In the genomic region with DNA sequence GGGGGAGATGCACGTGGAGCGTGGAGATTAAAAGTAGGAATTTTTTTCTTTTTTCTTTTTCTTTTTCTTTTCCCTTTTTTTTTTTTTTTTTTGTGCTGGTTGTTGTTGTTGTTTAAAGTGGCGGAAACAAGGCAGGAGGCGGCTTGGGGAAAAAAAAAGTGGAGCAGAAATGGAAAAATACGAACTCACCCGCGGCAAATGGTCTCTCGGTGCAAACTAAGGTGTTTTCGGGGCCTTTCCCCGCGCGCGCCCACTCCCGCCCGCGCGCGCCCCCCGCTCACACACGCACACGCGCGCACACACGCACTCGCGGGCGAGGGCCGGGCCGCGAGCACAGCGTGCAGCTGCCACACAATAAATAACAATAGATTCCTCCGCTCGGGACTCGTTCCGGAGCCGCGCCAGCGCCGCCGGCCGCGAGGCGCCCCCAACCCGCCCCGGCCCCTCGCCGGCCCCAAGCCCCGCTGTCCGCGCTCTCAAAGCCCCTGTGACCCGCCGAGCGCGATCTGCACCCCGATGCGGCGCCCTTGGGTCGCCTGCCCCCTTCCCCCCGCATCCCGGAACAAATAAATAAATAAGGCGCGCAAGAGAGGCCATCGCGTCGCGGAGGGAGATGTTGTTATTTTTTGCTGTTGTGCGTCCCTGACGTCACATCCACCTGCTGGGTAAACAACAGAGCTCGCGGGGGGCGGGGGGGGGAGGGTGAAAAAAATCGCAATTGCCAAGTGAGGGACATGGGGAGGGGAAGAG, we compare ENCODE assay signal across 8 mouse cellular contexts. TPM values are rescaled to one million over a fixed set of nuclear protein-coding genes. Genes with fewer than 3 reads are reported as not detected.
A peak's percentile ranks its signal among the peaks of the same experiment; 100 is the strongest.
DNase-seq lines count a peak whose midpoint lies in the region; ATAC-seq lines count a peak whose summit lies in the region.

A gene (minus strand): TSS at position 363 of the 750 bp plus-strand sequence.

- DNase-seq in embryo, embryonic 10 days (ENCODE audit: low spot score), result peak; percentile 90
- DNase-seq in gastrocnemius, postnatal 14 days, result peak; percentile 61
- DNase-seq in induced T-regulatory cell, adult 2 months (ENCODE audit: low read depth), result peak; percentile 89
- DNase-seq in left cerebral cortex, adult 8-10 months (ENCODE audit: low spot score in 2 of 2), result peak; percentile 59 to 69
- DNase-seq in right cerebral cortex, adult 2 months (ENCODE audit: low spot score in 2 of 2), result peak; percentile 58 to 72
- DNase-seq in urinary bladder, postnatal 25 days (ENCODE audit: low spot score), result peak; percentile 67

- H3K27me3 ChIP-seq in megakaryocyte, embryonic 14.5 days (replicated peaks), result peaks cover 2% of the 10 kb centered on the region

- H3K4me3 ChIP-seq in megakaryocyte, embryonic 14.5 days (replicated peaks), result peak within 1 kb of the TSS; percentile 98

- ATAC-seq in activated CD4-positive, CD25-positive, alpha-beta regulatory T cell, adult 4 months, result peak; percentile 33

- H3K4me1 ChIP-seq in megakaryocyte, embryonic 14.5 days, result peaks cover 13% of the 10 kb centered on the region

- H3K9me3 ChIP-seq in megakaryocyte, embryonic 14.5 days, result peaks cover 8% of the 10 kb centered on the region

- peaks cover 3% of the 10 kb centered on the region for H3K36me3 ChIP-seq in megakaryocyte, embryonic 14.5 days (replicated peaks; ENCODE audit: low read length)

- intact Hi-C loops in gastrocnemius, postnatal 14 days (cut with DNase I; ENCODE audit: low total_unique reads), result no loop called here

RNA-seq across cellular contexts. Expression of the gene that starts here (rescaled TPM):
- polyA plus RNA-seq in activated CD4-positive, CD25-positive, alpha-beta regulatory T cell, adult 4 months (2017; shearing (Covaris generic)), result 100 to 1,000 TPM; 210 to 217 TPM
- total RNA-seq in gastrocnemius, postnatal 14 days (2021), result 10 to 100 TPM; 18.0 to 20.7 TPM
- 100 to 1,000 TPM; 143 to 189 (median 162) TPM for total RNA-seq in left cerebral cortex, adult 8-10 months (2022)
- polyA plus RNA-seq in megakaryocyte, embryonic 14.5 days (2012; ENCODE audit: insufficient read depth, low replicate concordance), result 37.5 and 76.1 TPM in 2 replicates

Comparison
In these comparisons a context has a peak if more than half of its experiments do, and no peak if none do; other contexts are left out.
1. Peak in every context shown above with its lines: DNase-seq, ATAC-seq and H3K4me3 ChIP-seq.
2. RNA of the gene that starts here (total RNA-seq): 143 to 189 TPM in left cerebral cortex, adult 8-10 months; 18.0 to 20.7 TPM in gastrocnemius, postnatal 14 days; every median in the first group is over 4 times any median in the second.